Mouse (Mus musculus) gastrocnemius, postnatal 4 days (tissue): ENCODE data around the gene Bpifb1. TPM values are rescaled to one million over a fixed set of nuclear protein-coding genes. Genes with fewer than 3 reads are reported as not detected.
"Not testable (repeated sequence)": the region's sequence is repeated elsewhere in the genome, so short reads cannot be mapped to it uniquely, and the experiment has no call there.

Experiments used
- DNase-seq, 2 experiments: peaks; one replicate each; pipeline ENCODE4 v3.0.0; 2021 to 2022; ENCODE audit warnings: low spot score in 2 of 2, mixed read lengths in 2 of 2
- total RNA-seq, 2 experiments: library from RNA; stranded (reverse); gene quantifications; 2 replicates each; pipeline ENCODE4 v1.2.3; 2021

Bpifb1 gene
- total RNA-seq, 2 experiments from 2014 or later, result not detected

DNA sequence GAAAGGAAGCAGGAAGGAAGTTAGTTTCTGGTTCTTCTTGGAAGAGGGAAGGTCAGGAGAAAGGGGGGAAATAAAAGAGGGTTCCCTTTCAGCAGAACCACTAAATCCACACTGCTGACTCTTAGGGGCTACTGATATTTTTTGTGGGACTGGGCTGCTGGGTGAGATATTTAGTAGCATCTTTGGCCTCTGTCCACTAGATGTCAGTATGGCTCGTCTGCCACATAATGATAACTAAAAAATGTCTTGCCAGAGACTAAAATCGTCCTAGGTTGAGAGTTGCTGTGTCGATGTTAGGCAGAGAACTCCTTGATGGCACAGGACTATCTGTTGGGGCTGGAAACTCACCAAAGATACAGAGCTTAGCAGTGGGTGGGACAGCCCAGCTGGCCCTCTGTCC is 18.5 kb downstream of the Bpifb1 start:
- DNase-seq, result no peak

DNA sequence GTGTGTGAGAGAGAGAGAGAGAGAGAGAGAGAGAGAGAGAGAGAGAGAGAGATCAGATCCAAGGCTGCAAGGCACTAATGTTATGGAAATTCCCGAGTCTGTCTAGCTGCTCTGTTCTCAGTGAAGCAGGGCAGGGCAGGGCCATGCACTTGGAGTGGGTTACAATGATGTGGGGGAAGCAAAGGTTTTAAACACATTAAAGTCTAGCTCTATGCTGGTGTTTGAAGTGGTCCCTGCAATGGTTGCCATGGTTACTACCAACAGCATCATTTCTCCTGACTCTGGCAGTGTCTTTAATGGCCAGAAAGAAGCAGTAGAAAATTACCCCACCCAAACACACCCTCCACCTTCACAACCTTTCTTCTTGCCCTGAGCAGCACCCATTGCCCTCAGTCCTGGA is 20.5 kb downstream of the Bpifb1 start:
- no peak for DNase-seq

DNA sequence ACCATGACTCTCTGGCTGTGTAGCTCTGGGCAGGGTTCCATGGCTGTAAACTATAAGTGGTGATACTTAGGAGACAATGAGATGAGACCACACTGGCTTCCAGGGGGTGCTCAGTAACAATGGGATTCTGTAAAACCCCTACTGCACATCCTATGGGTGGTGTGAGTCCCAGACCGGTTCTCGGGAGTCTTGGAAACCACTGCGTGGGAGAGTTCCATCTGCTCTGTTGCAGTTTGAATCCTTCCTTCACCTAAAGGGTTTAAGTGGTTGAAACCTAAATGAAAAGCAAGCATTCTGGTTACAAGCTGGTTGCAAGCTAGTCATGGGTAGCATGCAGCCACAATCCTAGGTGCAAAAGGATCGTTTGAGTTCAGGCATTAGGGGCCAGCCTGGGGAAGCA is 21.3 kb downstream of the Bpifb1 start:
- no peak for DNase-seq

GRCm38 (mm10) chr2:154215191-154215590 is 24.6 kb downstream of the Bpifb1 start:
- DNase-seq, result peak; percentile 57 to 75

DNA sequence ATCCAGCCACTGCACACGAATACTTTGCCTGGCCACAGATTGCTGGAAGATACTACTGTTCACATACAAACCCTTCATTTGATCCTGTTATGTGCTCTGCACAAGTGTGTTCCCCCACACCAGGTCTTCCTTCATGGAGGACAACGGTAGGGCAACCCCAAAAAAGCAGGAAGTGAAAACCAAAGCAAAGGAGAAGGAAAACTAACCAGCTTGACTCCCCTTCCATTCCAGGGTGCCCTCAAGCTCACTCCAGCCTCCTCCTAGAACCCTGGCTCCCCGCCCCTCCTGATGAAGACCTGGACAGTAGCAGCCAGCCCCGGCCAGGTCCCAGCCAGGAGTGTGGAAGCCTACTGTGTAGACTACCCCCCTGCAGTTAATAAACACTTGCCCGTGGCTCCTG is 29.3 kb downstream of the Bpifb1 start:
- no peak for DNase-seq

- peak in 1 of 2 experiments; percentile 27 for DNase-seq
Measured at GRCm38 (mm10) chr2:154223265-154223916, 32.8 kb downstream of the Bpifb1 start, which contains the start of gene Bpifb5. Gene Bpifb5 (plus strand): TSS chr2:154223742.

DNA sequence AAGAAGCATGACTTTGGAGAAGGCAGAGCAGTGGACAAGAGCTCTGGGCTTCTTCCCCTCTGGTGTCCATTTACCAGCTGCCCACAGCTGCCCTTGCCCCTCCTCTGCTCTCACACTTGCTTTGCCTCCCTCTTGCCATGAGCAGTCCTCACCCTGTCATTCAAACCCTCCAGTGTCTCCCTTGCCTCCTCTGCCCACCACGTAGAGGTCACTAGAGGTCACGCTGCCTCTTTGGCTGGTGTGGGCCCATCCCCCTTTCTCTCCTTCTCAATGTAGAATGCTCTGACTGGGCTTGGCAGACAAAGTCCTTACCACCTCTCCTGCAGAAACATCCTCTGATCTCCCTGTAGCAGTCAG is 33.3 kb downstream of the Bpifb1 start:
- DNase-seq, result no peak

GRCm38 (mm10) chr2:154226991-154227390 is 36.4 kb downstream of the Bpifb1 start:
- DNase-seq, result no peak

DNA sequence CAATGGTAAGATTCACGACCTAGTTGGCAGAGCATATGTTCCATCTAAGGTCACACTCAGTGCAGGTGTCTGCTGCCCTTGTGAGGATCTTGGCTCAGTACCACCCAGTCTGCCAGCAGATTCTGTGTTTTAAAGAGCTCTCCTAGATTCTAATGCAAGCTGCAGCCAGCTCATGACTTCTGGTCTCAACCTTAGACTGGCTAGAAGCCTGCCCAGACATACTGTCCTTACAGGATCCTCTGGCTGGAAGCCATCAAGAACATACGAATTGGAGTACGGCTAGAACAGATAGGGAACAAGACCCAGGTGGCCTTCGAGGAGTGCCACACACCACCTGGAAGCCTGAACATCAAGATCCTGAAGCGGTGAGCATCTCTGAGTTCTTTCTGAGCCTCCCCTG is 37.2 kb downstream of the Bpifb1 start:
- no peak for DNase-seq

GRCm38 (mm10) chr2:154233426-154233825 is 42.8 kb downstream of the Bpifb1 start:
- no peak for DNase-seq

DNA sequence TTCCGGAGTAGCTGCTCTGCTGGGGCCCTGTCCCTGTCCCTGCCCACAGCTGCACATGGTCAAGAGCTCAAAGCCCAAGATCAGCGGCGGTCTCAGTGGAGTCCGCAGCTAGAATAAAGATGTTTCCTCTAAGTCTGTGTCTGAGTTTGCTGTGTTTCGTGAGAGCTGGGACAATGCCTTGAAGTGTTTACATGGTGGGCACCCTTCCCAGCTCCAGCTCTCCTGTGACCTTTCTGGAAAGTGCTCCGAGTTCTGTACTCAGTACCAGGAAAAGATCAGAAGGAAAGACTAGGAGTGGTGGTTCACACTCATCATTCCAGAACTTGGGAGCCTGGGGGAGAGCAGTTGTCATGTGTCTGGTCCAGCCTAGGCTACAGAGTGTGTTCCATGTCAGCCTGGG is 50.2 kb downstream of the Bpifb1 start:
- DNase-seq, result no peak

GRCm38 (mm10) chr2:154242726-154243125 is 52.1 kb downstream of the Bpifb1 start:
- DNase-seq, result not testable (repeated sequence)

DNA sequence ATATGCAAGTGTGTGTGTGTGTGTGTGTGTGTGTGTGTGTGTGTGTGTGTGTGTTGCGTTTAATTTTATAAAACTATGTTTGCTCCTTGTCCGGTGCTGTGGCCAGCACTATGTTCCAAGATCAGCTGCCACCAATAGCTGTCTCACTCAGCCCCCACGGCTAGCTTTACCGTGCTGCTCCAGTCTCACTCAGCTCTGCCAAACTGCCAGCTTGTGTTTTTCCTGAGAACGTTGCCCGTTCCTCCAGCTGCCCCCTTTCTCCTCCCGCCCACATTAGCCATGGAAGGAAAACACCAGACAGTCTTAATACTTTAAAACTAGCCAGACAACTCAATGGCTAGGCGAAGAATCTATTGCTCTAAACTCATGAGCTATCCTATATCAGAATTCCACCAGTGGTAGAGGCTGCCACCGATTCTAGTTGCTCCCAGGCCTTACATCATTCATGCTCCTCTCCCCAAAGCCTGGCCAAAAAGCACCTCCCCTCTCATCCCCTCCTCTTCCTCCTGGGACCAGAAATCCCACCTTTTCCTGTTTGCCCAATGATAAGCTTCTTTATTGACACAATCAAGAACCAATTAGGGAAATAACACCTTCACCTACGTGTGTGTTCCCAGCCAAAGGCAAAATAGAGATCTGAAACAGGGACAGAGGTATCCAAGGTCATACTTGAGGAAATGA is 52.9 kb downstream of the Bpifb1 start:
- DNase-seq, result no peak

DNA sequence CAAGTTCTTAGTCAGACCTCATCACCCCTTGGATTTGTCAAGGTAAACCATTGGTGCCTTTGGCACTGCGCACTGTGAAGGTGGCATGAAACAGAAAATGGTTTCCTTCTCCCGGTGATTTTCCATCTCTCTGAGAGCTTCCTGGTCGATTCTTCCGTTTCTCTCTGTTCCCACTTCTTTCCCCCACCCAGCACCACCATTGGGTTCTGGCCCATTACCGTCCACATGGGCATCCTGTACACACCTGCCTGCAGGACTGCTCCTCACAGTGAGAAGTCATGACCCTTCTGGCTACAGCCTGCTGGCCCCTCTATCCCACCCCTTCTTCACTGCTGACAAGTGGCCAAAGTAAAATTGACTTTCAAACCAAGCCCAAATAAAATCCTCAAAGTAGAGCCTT is 54.7 kb downstream of the Bpifb1 start:
- no peak for DNase-seq

- DNase-seq, result not testable (repeated sequence)
Measured at GRCm38 (mm10) chr2:154255254-154255653, 64.6 kb downstream of the Bpifb1 start.

- no peak for DNase-seq
Measured at GRCm38 (mm10) chr2:154255770-154256169, 65.2 kb downstream of the Bpifb1 start.

DNA sequence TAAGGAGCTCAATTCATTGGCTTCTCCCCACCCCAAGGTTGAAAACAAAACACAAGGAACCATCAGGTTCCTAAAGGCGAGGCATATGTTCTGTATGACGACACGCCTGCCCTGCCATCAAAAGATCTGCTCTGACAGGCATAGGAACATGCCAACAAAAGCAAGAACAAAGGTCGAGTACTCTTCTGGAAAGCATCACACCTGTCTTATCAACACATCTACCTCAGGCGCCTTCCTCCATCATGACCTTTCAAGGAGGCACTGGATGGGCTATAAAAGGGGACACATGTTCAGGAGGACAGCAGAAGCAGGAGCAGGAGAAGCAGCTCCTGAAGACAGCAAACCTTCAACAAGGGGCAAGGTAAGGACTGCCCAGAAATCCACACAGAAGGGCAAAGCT is 66.9 kb downstream of the Bpifb1 start, which contains the start of gene Bpifb9a:
Gene Bpifb9a (plus strand): TSS at position 301 of the 400 bp plus-strand sequence.
- not testable (repeated sequence) for DNase-seq

- DNase-seq, result not testable (repeated sequence)
Measured at GRCm38 (mm10) chr2:154264397-154264796, 73.8 kb downstream of the Bpifb1 start.

Other genes starting within 250 kb of the Bpifb1 start
- gene Bpifa6, start 215.9 kb upstream of the Bpifb1 start, total RNA-seq, result not detected
- gene Bpifa2, start 182.6 kb upstream of the Bpifb1 start, total RNA-seq, result not detected
- gene Bpifa3, start 60.5 kb upstream of the Bpifb1 start, total RNA-seq, result not detected
- gene Bpifa1, start 47.9 kb upstream of the Bpifb1 start, total RNA-seq, result not detected
- gene Bpifa5, start 28.2 kb upstream of the Bpifb1 start, total RNA-seq, result not detected
- gene Bpifb5, start 32.9 kb downstream of the Bpifb1 start, total RNA-seq, result under 1 TPM; 0.17 to 0.21 TPM
- gene Bpifb9a, start 67.0 kb downstream of the Bpifb1 start, total RNA-seq, result not detected
- gene Bpifb9b, start 116.4 kb downstream of the Bpifb1 start, total RNA-seq, result not detected
- gene Cdk5rap1, start 182.2 kb downstream of the Bpifb1 start, total RNA-seq, result 10 to 100 TPM; 11.6 to 12.1 TPM
- gene Snta1, start 217.3 kb downstream of the Bpifb1 start, total RNA-seq, result 100 to 1,000 TPM in 1 of 2 experiments, 10 to 100 TPM in 1; 96.6 to 121 TPM
- gene Cbfa2t2, start 245.7 kb downstream of the Bpifb1 start, total RNA-seq, result 10 to 100 TPM; 37.2 to 38.2 TPM